Mouse (Mus musculus) heart, embryonic 16.5 days (tissue): ENCODE results near the gene Dnaic1. TPM values are rescaled to one million over a fixed set of nuclear protein-coding genes. Genes with fewer than 3 reads are reported as not detected.

Experiments used
- ATAC-seq: fragments of 200-750 bp; cut with Nextera tagmentation; replicated peaks from 2 replicates; pipeline ENCODE4 v1.8.0; 2017; ENCODE audit warnings: moderate number of reproducible peaks; ENCODE audit not compliant: insufficient read depth, low FRiP score; ENCODE audit errors: extremely low read depth
- H3K27ac ChIP-seq: fragments of 300-500 bp; sonication (generic); 2 replicates; pipeline ENCODE4 v1.5.1; 2014; ENCODE audit warnings: mild to moderate bottlenecking, low read length, control low read depth, moderate library complexity
- H3K27me3 ChIP-seq: fragments of 300-500 bp; sonication (generic); 2 replicates; pipeline ENCODE4 v1.6.1; 2014; ENCODE audit warnings: low read length, mixed read lengths; ENCODE audit not compliant: control insufficient read depth, insufficient read depth
- H3K36me3 ChIP-seq: fragments of 300-500 bp; sonication (generic); 2 replicates; pipeline ENCODE4 v1.6.1; 2014; ENCODE audit not compliant: control insufficient read depth, insufficient read depth
- H3K4me1 ChIP-seq: fragments of 300-500 bp; sonication (generic); 2 replicates; pipeline ENCODE4 v1.6.1; 2014; ENCODE audit warnings: low read length, mixed read lengths; ENCODE audit not compliant: control insufficient read depth, insufficient read depth
- H3K4me2 ChIP-seq: fragments of 300-500 bp; sonication (generic); 2 replicates; pipeline ENCODE4 v1.6.1; 2014; ENCODE audit warnings: low read depth, mild to moderate bottlenecking, control low read depth, low read length
- H3K4me3 ChIP-seq: fragments of 300-500 bp; sonication (generic); 2 replicates; pipeline ENCODE4 v1.5.1; 2014; ENCODE audit warnings: mild to moderate bottlenecking, control low read depth, low read length
- H3K9ac ChIP-seq: fragments of 300-500 bp; sonication (generic); 2 replicates; pipeline ENCODE4 v1.6.1; 2014; ENCODE audit warnings: low read length, control low read depth
- H3K9me3 ChIP-seq: fragments of 300-500 bp; sonication (generic); replicated peaks from 2 replicates; pipeline ENCODE4 v1.6.1; 2016; ENCODE audit warnings: low read length; ENCODE audit not compliant: control insufficient read depth
- WGBS: fragments of 180-500 bp; shearing (Covaris S2); extraction: QIAGEN DNeasy Blood & Tissue Kit; methylation state at CpG from one replicate; pipeline ENCODE4 v1.1.7; 2014; 5-methylcytosine and 5-hydroxymethylcytosine counted together
- polyA plus RNA-seq: library from polyadenylated mRNA; unstranded; fragments of >200 nt; fragmentation: Nextera tagmentation; extraction: Ambion mirVana; gene quantifications from 2 replicates; pipeline ENCODE4 v1.2.1, GENCODE M21; 2015

Dnaic1 gene
- polyA plus RNA-seq, 1 experiment from 2014 or later, result 2.6 TPM

GRCm38 (mm10) chr4:41602818-41603217 lies 33.2 kb downstream of the Dnaic1 start:
- Histone ChIP-seq H3K4me3 (no peak overlapping the region), H3K27ac (no peak overlapping the region), H3K9ac (no peak overlapping the region), H3K9me3 (no peaks in the 10 kb centered on the region), H3K27me3 (peaks cover 11% of the 10 kb centered on the region), H3K36me3 (no peaks in the 10 kb centered on the region), H3K4me2 (no peak overlapping the region), H3K4me1 (no peaks in the 10 kb centered on the region)
- no peak for ATAC-seq
- 57% methylated on average over 4 of the region's 4 CpGs for WGBS

GRCm38 (mm10) chr4:41604476-41605396 lies 35.2 kb downstream of the Dnaic1 start:
- Histone ChIP-seq H3K9me3 (no peaks in the 10 kb centered on the region), H3K4me1 (no peaks in the 10 kb centered on the region), H3K36me3 (no peaks in the 10 kb centered on the region), H3K27me3 (peaks cover 11% of the 10 kb centered on the region), H3K4me2 (no peak overlapping the region), H3K27ac (no peak overlapping the region), H3K9ac (no peak overlapping the region), H3K4me3 (no peak overlapping the region)
- no peak for ATAC-seq
- 42% methylated on average over 8 of the region's 8 CpGs for WGBS

- Histone ChIP-seq H3K4me2 (no peak overlapping the region), H3K9ac (no peak overlapping the region), H3K9me3 (no peaks in the 10 kb centered on the region), H3K4me3 (no peak overlapping the region), H3K27ac (no peak overlapping the region), H3K4me1 (no peaks in the 10 kb centered on the region), H3K27me3 (peaks cover 11% of the 10 kb centered on the region), H3K36me3 (no peaks in the 10 kb centered on the region)
- WGBS, result 24% methylated on average over 4 of the region's 4 CpGs
- ATAC-seq, result no peak
Observed at GRCm38 (mm10) chr4:41606784-41607183, 37.2 kb downstream of the Dnaic1 start.

GRCm38 (mm10) chr4:41609681-41610593 lies 40.4 kb downstream of the Dnaic1 start:
- Histone ChIP-seq H3K36me3 (no peaks in the 10 kb centered on the region), H3K4me1 (no peaks in the 10 kb centered on the region), H3K27me3 (no peaks in the 10 kb centered on the region), H3K4me3 (no peak overlapping the region), H3K27ac (no peak overlapping the region), H3K9ac (no peak overlapping the region), H3K9me3 (no peaks in the 10 kb centered on the region), H3K4me2 (no peak overlapping the region)
- WGBS, result 60% methylated on average over 10 of the region's 10 CpGs
- ATAC-seq, result no peak

- H3K9ac ChIP-seq, result no peak overlapping the region
- H3K27me3 ChIP-seq, result no peaks in the 10 kb centered on the region
- no peaks in the 10 kb centered on the region for H3K4me1 ChIP-seq
- 42% methylated on average over 6 of the region's 6 CpGs for WGBS
- no peaks in the 10 kb centered on the region for H3K36me3 ChIP-seq
- H3K4me3 ChIP-seq, result no peak overlapping the region
- H3K27ac ChIP-seq, result no peak overlapping the region
- no peak for ATAC-seq
- H3K4me2 ChIP-seq, result no peak overlapping the region
- H3K9me3 ChIP-seq, result no peaks in the 10 kb centered on the region
Observed at GRCm38 (mm10) chr4:41610594-41610980, 41.0 kb downstream of the Dnaic1 start.

GRCm38 (mm10) chr4:41612166-41612565 lies 42.6 kb downstream of the Dnaic1 start:
- no peaks in the 10 kb centered on the region for H3K36me3 ChIP-seq
- no peaks in the 10 kb centered on the region for H3K9me3 ChIP-seq
- no peak overlapping the region for H3K9ac ChIP-seq
- H3K4me2 ChIP-seq, result no peak overlapping the region
- H3K4me3 ChIP-seq, result no peak overlapping the region
- WGBS, result 41% methylated on average over 8 of the region's 8 CpGs
- ATAC-seq, result no peak
- H3K4me1 ChIP-seq, result no peaks in the 10 kb centered on the region
- H3K27ac ChIP-seq, result no peak overlapping the region
- H3K27me3 ChIP-seq, result no peaks in the 10 kb centered on the region

GRCm38 (mm10) chr4:41614156-41614555 lies 44.6 kb downstream of the Dnaic1 start:
- ATAC-seq, result no peak
- 7% methylated on average over 7 of the region's 7 CpGs for WGBS
- no peak overlapping the region for H3K4me2 ChIP-seq

GRCm38 (mm10) chr4:41615661-41616599 lies 46.4 kb downstream of the Dnaic1 start:
- Histone ChIP-seq H3K36me3 (no peaks in the 10 kb centered on the region), H3K9me3 (no peaks in the 10 kb centered on the region), H3K4me2 (no peak overlapping the region), H3K4me3 (no peak overlapping the region), H3K27me3 (no peaks in the 10 kb centered on the region; the same call in 1 of the 2 replicates), H3K4me1 (no peaks in the 10 kb centered on the region), H3K9ac (no peak overlapping the region), H3K27ac (no peak overlapping the region)
- WGBS, result 54% methylated on average over 9 of the region's 9 CpGs
- no peak for ATAC-seq

More at GRCm38 (mm10) chr4:41614156-41614555, 44.6 kb downstream of the Dnaic1 start:
- H3K4me1 ChIP-seq, result no peaks in the 10 kb centered on the region
- no peak overlapping the region for H3K27ac ChIP-seq
- no peaks in the 10 kb centered on the region for H3K9me3 ChIP-seq
- no peak overlapping the region for H3K4me3 ChIP-seq
- no peak overlapping the region for H3K9ac ChIP-seq
- H3K36me3 ChIP-seq, result no peaks in the 10 kb centered on the region
- H3K27me3 ChIP-seq, result no peaks in the 10 kb centered on the region; the same call in 1 of the 2 replicates
